Mouse (Mus musculus): ENCODE results near the gene Olfr965. TPM values are rescaled to one million over a fixed set of nuclear protein-coding genes. Genes with fewer than 3 reads are reported as not detected.
A peak's percentile ranks its signal among the peaks of the same experiment; 100 is the strongest.
"Not testable (repeated sequence)": the region's sequence is repeated elsewhere in the genome, so short reads cannot be mapped to it uniquely, and the experiment has no call there.

The Olfr965 gene
- not detected in 2 replicates for polyA plus RNA-seq (2015; fragmentation: Nextera tagmentation; extraction: Ambion mirVana)

- Histone ChIP-seq H3K9ac (replicated peaks) (no peak within 1 kb of the TSS), H3K27me3 (replicated peaks) (no peaks in the 10 kb centered on the region), H3K4me3 (replicated peaks) (no peak within 1 kb of the TSS), H3K27ac (replicated peaks) (no peak within 1 kb of the TSS), H3K4me2 (no peak within 1 kb of the TSS), H3K4me1 (no peaks in the 10 kb centered on the region), H3K9me3 (replicated peaks) (no peaks in the 10 kb centered on the region), H3K36me3 (no peaks in the 10 kb centered on the region)
- no peak for ATAC-seq (ENCODE audit: low FRiP score)
These were observed at the start of gene Olfr965 for GRCm38 (mm10) chr9:39711053-39711452. Gene Olfr965, plus strand, starts transcription at chr9:39711353.

GRCm38 (mm10) chr9:39666905-39667304 lies 44.2 kb upstream of the Olfr965 start, which contains the start of gene Olfr963:
Gene Olfr963, plus strand, starts transcription at chr9:39667205.
- ATAC-seq (ENCODE audit: low FRiP score) = no peak
- H3K4me3 ChIP-seq (replicated peaks) = no peak within 1 kb of the TSS
- H3K4me1 ChIP-seq = no peaks in the 10 kb centered on the region
- no peak within 1 kb of the TSS for H3K4me2 ChIP-seq
- no peaks in the 10 kb centered on the region for H3K27me3 ChIP-seq (replicated peaks)
- H3K9me3 ChIP-seq (replicated peaks) = no peaks in the 10 kb centered on the region
- 95% methylated on average over 1 of the region's 1 CpGs for WGBS
- no peak within 1 kb of the TSS for H3K9ac ChIP-seq (replicated peaks)
- H3K27ac ChIP-seq (replicated peaks) = no peak within 1 kb of the TSS
- no peaks in the 10 kb centered on the region for H3K36me3 ChIP-seq

GRCm38 (mm10) chr9:39669723-39670122 lies 41.4 kb upstream of the Olfr965 start:
- 86% methylated on average over 2 of the region's 2 CpGs for WGBS
- Histone ChIP-seq H3K4me2 (no peak overlapping the region), H3K4me3 (replicated peaks) (no peak overlapping the region), H3K27ac (replicated peaks) (no peak overlapping the region), H3K4me1 (no peaks in the 10 kb centered on the region), H3K9me3 (replicated peaks) (no peaks in the 10 kb centered on the region), H3K9ac (replicated peaks) (no peak overlapping the region), H3K36me3 (no peaks in the 10 kb centered on the region), H3K27me3 (replicated peaks) (no peaks in the 10 kb centered on the region)
- ATAC-seq (ENCODE audit: low FRiP score) = no peak

- Histone ChIP-seq H3K27ac (replicated peaks) (no peak overlapping the region), H3K4me3 (replicated peaks) (no peak overlapping the region), H3K36me3 (no peaks in the 10 kb centered on the region), H3K9ac (replicated peaks) (no peak overlapping the region), H3K4me2 (no peak overlapping the region), H3K27me3 (replicated peaks) (no peaks in the 10 kb centered on the region), H3K9me3 (replicated peaks) (no peaks in the 10 kb centered on the region), H3K4me1 (no peaks in the 10 kb centered on the region)
- 90% methylated on average over 2 of the region's 2 CpGs for WGBS
- no peak for ATAC-seq (ENCODE audit: low FRiP score)
These were observed 36.3 kb upstream of the Olfr965 start for GRCm38 (mm10) chr9:39674820-39675219.

- no peak overlapping the region for H3K4me2 ChIP-seq
- no peaks in the 10 kb centered on the region for H3K9me3 ChIP-seq (replicated peaks)
- no peak overlapping the region for H3K4me3 ChIP-seq (replicated peaks)
- ATAC-seq (ENCODE audit: low FRiP score) = no peak
- 95% methylated on average over 2 of the region's 2 CpGs for WGBS
- H3K27ac ChIP-seq (replicated peaks) = no peak overlapping the region
- no peaks in the 10 kb centered on the region for H3K27me3 ChIP-seq (replicated peaks)
- H3K4me1 ChIP-seq = no peaks in the 10 kb centered on the region
- no peaks in the 10 kb centered on the region for H3K36me3 ChIP-seq
- no peak overlapping the region for H3K9ac ChIP-seq (replicated peaks)
These were observed 32.6 kb upstream of the Olfr965 start for GRCm38 (mm10) chr9:39678557-39678956.

- ATAC-seq (ENCODE audit: low FRiP score) = peak; percentile 68; the same call in 1 of the 2 replicates
- no peaks in the 10 kb centered on the region for H3K36me3 ChIP-seq
- no peaks in the 10 kb centered on the region for H3K27me3 ChIP-seq (replicated peaks)
- H3K9me3 ChIP-seq (replicated peaks) = no peaks in the 10 kb centered on the region
- H3K4me3 ChIP-seq (replicated peaks) = no peak overlapping the region
- no peak overlapping the region for H3K4me2 ChIP-seq
- no peak overlapping the region for H3K27ac ChIP-seq (replicated peaks)
- no peaks in the 10 kb centered on the region for H3K4me1 ChIP-seq
- H3K9ac ChIP-seq (replicated peaks) = no peak overlapping the region
- WGBS = 57% methylated on average over 2 of the region's 2 CpGs
These were observed 31.9 kb upstream of the Olfr965 start for GRCm38 (mm10) chr9:39679280-39679679.

- not testable (repeated sequence) for H3K36me3 ChIP-seq; H3K9ac ChIP-seq (replicated peaks); H3K4me3 ChIP-seq (replicated peaks); H3K9me3 ChIP-seq (replicated peaks); H3K27ac ChIP-seq (replicated peaks); H3K27me3 ChIP-seq (replicated peaks); H3K4me1 ChIP-seq; ATAC-seq (ENCODE audit: low FRiP score); H3K4me2 ChIP-seq
- 81% methylated on average over 8 of the region's 8 CpGs for WGBS
These were observed 10.0 kb upstream of the Olfr965 start for GRCm38 (mm10) chr9:39701123-39701522.

GRCm38 (mm10) chr9:39707017-39707416 lies 4.1 kb upstream of the Olfr965 start, which contains the start of gene Olfr149:
Gene Olfr149, minus strand, starts transcription at chr9:39707117.
- ATAC-seq (ENCODE audit: low FRiP score) = no peak
- Histone ChIP-seq H3K4me1 (no peaks in the 10 kb centered on the region), H3K9me3 (replicated peaks) (no peaks in the 10 kb centered on the region), H3K4me2 (no peak within 1 kb of the TSS), H3K27me3 (replicated peaks) (no peaks in the 10 kb centered on the region), H3K4me3 (replicated peaks) (no peak within 1 kb of the TSS), H3K27ac (replicated peaks) (no peak within 1 kb of the TSS), H3K36me3 (no peaks in the 10 kb centered on the region), H3K9ac (replicated peaks) (no peak within 1 kb of the TSS)

- Histone ChIP-seq H3K9me3 (replicated peaks) (no peaks in the 10 kb centered on the region), H3K9ac (replicated peaks) (no peak overlapping the region), H3K4me1 (no peaks in the 10 kb centered on the region), H3K27ac (replicated peaks) (no peak overlapping the region), H3K4me3 (replicated peaks) (no peak overlapping the region), H3K36me3 (no peaks in the 10 kb centered on the region), H3K27me3 (replicated peaks) (no peaks in the 10 kb centered on the region), H3K4me2 (no peak overlapping the region)
- 72% methylated on average over 3 of the region's 3 CpGs for WGBS
- no peak for ATAC-seq (ENCODE audit: low FRiP score)
These were observed 2.2 kb upstream of the Olfr965 start for GRCm38 (mm10) chr9:39708958-39709357.

GRCm38 (mm10) chr9:39730678-39731077 lies 19.5 kb downstream of the Olfr965 start, which contains the start of gene Olfr150:
Gene Olfr150, plus strand, starts transcription at chr9:39730978.
- Histone ChIP-seq H3K4me3 (replicated peaks) (no peak within 1 kb of the TSS), H3K4me2 (no peak within 1 kb of the TSS), H3K9me3 (replicated peaks) (no peaks in the 10 kb centered on the region), H3K27ac (replicated peaks) (no peak within 1 kb of the TSS), H3K9ac (replicated peaks) (no peak within 1 kb of the TSS), H3K27me3 (replicated peaks) (no peaks in the 10 kb centered on the region), H3K36me3 (no peaks in the 10 kb centered on the region), H3K4me1 (no peaks in the 10 kb centered on the region)
- ATAC-seq (ENCODE audit: low FRiP score) = no peak

- Histone ChIP-seq H3K9me3 (replicated peaks) (no peaks in the 10 kb centered on the region), H3K9ac (replicated peaks) (no peak overlapping the region), H3K4me3 (replicated peaks) (no peak overlapping the region), H3K27ac (replicated peaks) (no peak overlapping the region), H3K4me1 (no peaks in the 10 kb centered on the region), H3K4me2 (no peak overlapping the region), H3K27me3 (replicated peaks) (no peaks in the 10 kb centered on the region), H3K36me3 (no peaks in the 10 kb centered on the region)
- 86% methylated on average over 1 of the region's 1 CpGs for WGBS
- no peak for ATAC-seq (ENCODE audit: low FRiP score)
These were observed 29.6 kb downstream of the Olfr965 start for GRCm38 (mm10) chr9:39740741-39741140.

GRCm38 (mm10) chr9:39745949-39746348 lies 34.8 kb downstream of the Olfr965 start, which contains the start of gene Olfr967:
Gene Olfr967, plus strand, starts transcription at chr9:39746249.
- Histone ChIP-seq H3K27ac (replicated peaks) (no peak within 1 kb of the TSS), H3K4me3 (replicated peaks) (no peak within 1 kb of the TSS), H3K9ac (replicated peaks) (no peak within 1 kb of the TSS), H3K9me3 (replicated peaks) (no peaks in the 10 kb centered on the region), H3K4me1 (no peaks in the 10 kb centered on the region), H3K36me3 (no peaks in the 10 kb centered on the region), H3K27me3 (replicated peaks) (no peaks in the 10 kb centered on the region), H3K4me2 (no peak within 1 kb of the TSS)
- ATAC-seq (ENCODE audit: low FRiP score) = no peak

GRCm38 (mm10) chr9:39746428-39746827 lies 35.3 kb downstream of the Olfr965 start:
- no peak overlapping the region for H3K4me2 ChIP-seq
- H3K9me3 ChIP-seq (replicated peaks) = no peaks in the 10 kb centered on the region
- H3K4me3 ChIP-seq (replicated peaks) = no peak overlapping the region
- no peak for ATAC-seq (ENCODE audit: low FRiP score)
- no peak overlapping the region for H3K9ac ChIP-seq (replicated peaks)
- 94% methylated on average over 1 of the region's 1 CpGs for WGBS
- H3K4me1 ChIP-seq = no peaks in the 10 kb centered on the region
- no peaks in the 10 kb centered on the region for H3K27me3 ChIP-seq (replicated peaks)
- no peaks in the 10 kb centered on the region for H3K36me3 ChIP-seq
- H3K27ac ChIP-seq (replicated peaks) = no peak overlapping the region
